8 mouse cellular contexts compared by ENCODE assay signal in genomic region chr4:120369156-120369555, GRCm38 (mm10). TPM values are rescaled to one million over a fixed set of nuclear protein-coding genes. Genes with fewer than 3 reads are reported as not detected.
A peak's percentile ranks its signal among the peaks of the same experiment; 100 is the strongest.
DNase-seq lines count a peak whose midpoint lies in the region; ATAC-seq lines count a peak whose summit lies in the region.
"Had no signal": no experiment of that assay in that cellular context is flagged by ENCODE, and none has a peak within 500 bp of the region (broad histone marks: within the 10 kb centered on the region; RNA-seq: fewer than 3 reads in every experiment).

No protein-coding gene starts in this region.

- peak; percentile 87 for DNase-seq in midbrain, embryonic 11.5 days (ENCODE audit: low spot score, missing footprints)
- DNase-seq in heart, postnatal 25 days (ENCODE audit: low spot score) = peak; percentile 31
- peak; percentile 52 for DNase-seq in retina, postnatal 1 day
- no peak for DNase-seq in thymus, postnatal 25 days

- no peak for ATAC-seq in midbrain, embryonic 11.5 days (ENCODE audit: low FRiP score)
- no peak for ATAC-seq in midbrain, embryonic 16.5 days
- ATAC-seq in forebrain, embryonic 15.5 days (replicated peaks) = no peak
- ATAC-seq in monocyte, adult 5-6 weeks (replicated peaks; ENCODE audit: insufficient number of reproducible peaks, low FRiP score, low TSS enrichment, poor library complexity, severe bottlenecking) = no peak

- no peaks in the 10 kb centered on the region for H3K36me3 ChIP-seq in midbrain, embryonic 11.5 days (ENCODE audit: control insufficient read depth, insufficient read depth, low read length)
- H3K36me3 ChIP-seq in midbrain, embryonic 16.5 days (ENCODE audit: control insufficient read depth, insufficient read depth, low read length) = no peaks in the 10 kb centered on the region
- H3K36me3 ChIP-seq in forebrain, embryonic 15.5 days = no peaks in the 10 kb centered on the region

- H3K9me3 ChIP-seq in midbrain, embryonic 11.5 days (ENCODE audit: control insufficient read depth, low read length) = no peaks in the 10 kb centered on the region
- H3K9me3 ChIP-seq in midbrain, embryonic 16.5 days (replicated peaks; ENCODE audit: control insufficient read depth, low read length, poor library complexity, severe bottlenecking) = no peaks in the 10 kb centered on the region
- H3K9me3 ChIP-seq in forebrain, embryonic 15.5 days = no peaks in the 10 kb centered on the region
- H3K9me3 ChIP-seq: megakaryocyte, embryonic 14.5 days had no signal

- peak overlapping the region; percentile 3; the same call in 1 of the 2 replicates for H3K27ac ChIP-seq in midbrain, embryonic 11.5 days (ENCODE audit: low read depth, low read length)
- H3K27ac ChIP-seq in midbrain, embryonic 16.5 days (ENCODE audit: low read length) = no peak overlapping the region
- peak overlapping the region; percentile 29; the same call in 1 of the 2 replicates for H3K27ac ChIP-seq in forebrain, embryonic 15.5 days (replicated peaks)

- 41% methylated on average over 2 of the region's 2 CpGs for WGBS in midbrain, embryonic 11.5 days
- WGBS in midbrain, embryonic 16.5 days = 18% methylated on average over 2 of the region's 2 CpGs
- 28% methylated on average over 2 of the region's 2 CpGs for WGBS in forebrain, embryonic 15.5 days

- H3K4me2 ChIP-seq in midbrain, embryonic 11.5 days = no peak overlapping the region
- H3K4me2 ChIP-seq in midbrain, embryonic 16.5 days (ENCODE audit: low read length) = no peak overlapping the region
- no peak overlapping the region for H3K4me2 ChIP-seq in forebrain, embryonic 15.5 days (replicated peaks)

- intact Hi-C loops in heart, postnatal 25 days (cut with DNase I) = loop anchor here (2.0 kb wide), 1 partner anchor 144 kb away; no protein-coding TSS in a partner anchor

- H3K4me1 ChIP-seq in midbrain, embryonic 11.5 days (ENCODE audit: control insufficient read depth, insufficient read depth, low read length) = peaks cover 36% of the 10 kb centered on the region
- H3K4me1 ChIP-seq in midbrain, embryonic 16.5 days (ENCODE audit: control insufficient read depth, insufficient read depth, low read length) = peaks cover 42% of the 10 kb centered on the region
- H3K4me1 ChIP-seq in forebrain, embryonic 15.5 days = peaks cover 46% of the 10 kb centered on the region

- peaks cover 2% of the 10 kb centered on the region; the same call in 1 of the 2 replicates for H3K27me3 ChIP-seq in midbrain, embryonic 11.5 days (ENCODE audit: control insufficient read depth, insufficient read depth, low read length)
- H3K27me3 ChIP-seq in midbrain, embryonic 16.5 days (ENCODE audit: control insufficient read depth, insufficient read depth, low read depth, low read length) = no peaks in the 10 kb centered on the region
- H3K27me3 ChIP-seq in forebrain, embryonic 15.5 days = no peaks in the 10 kb centered on the region

- no peak overlapping the region for H3K9ac ChIP-seq in midbrain, embryonic 11.5 days (ENCODE audit: low read length)
- no peak overlapping the region for H3K9ac ChIP-seq in midbrain, embryonic 16.5 days (ENCODE audit: low read depth, low read length)
- H3K9ac ChIP-seq in forebrain, embryonic 15.5 days (replicated peaks) = no peak overlapping the region

- H3K4me3 ChIP-seq in midbrain, embryonic 11.5 days (ENCODE audit: low read depth, low read length) = no peak overlapping the region
- H3K4me3 ChIP-seq in midbrain, embryonic 16.5 days (ENCODE audit: low read depth, low read length) = no peak overlapping the region
- no peak overlapping the region for H3K4me3 ChIP-seq in forebrain, embryonic 15.5 days

RNA-seq across cellular contexts. Expression of gene Scmh1, which starts 35.9 kb away (rescaled TPM):
- polyA plus RNA-seq in midbrain, embryonic 11.5 days (2014; fragmentation: Nextera tagmentation; extraction: Ambion mirVana) = 41.1 and 44.8 TPM in 2 replicates
- polyA plus RNA-seq in midbrain, embryonic 16.5 days (2015; fragmentation: Nextera tagmentation; extraction: Ambion mirVana) = 92.3 and 97.8 TPM in 2 replicates
- polyA plus RNA-seq in forebrain, embryonic 15.5 days (2015; fragmentation: Nextera tagmentation; extraction: Ambion mirVana) = 65.8 and 72.4 TPM in 2 replicates
- 10 to 100 TPM; 59.3 to 64.7 TPM for total RNA-seq in heart, postnatal 25 days (2021)
- 7.2 to 17.6 TPM (median 8.5 TPM) in 3 replicates for total RNA-seq in monocyte, adult 5-6 weeks (2017)
